In genomic region chr13:107954100-107954444, GRCm38 (mm10) we compare ENCODE assay signal across 8 mouse cellular contexts.
DNase-seq lines count a peak whose midpoint lies in the region; ATAC-seq and TF ChIP-seq lines count a peak whose summit lies in the region.
"Had no signal": no experiment of that assay in that cellular context is flagged by ENCODE, and none has a peak within 500 bp of the region (broad histone marks: within the 10 kb centered on the region; RNA-seq: fewer than 3 reads in every experiment).

No protein-coding gene starts in this region.

- H3K27ac ChIP-seq in liver, adult 2 months (replicated peaks; ENCODE audit: insufficient read depth, low read depth, low read length) = peak overlapping the region; percentile 52
- H3K27ac ChIP-seq in hindbrain, embryonic 12.5 days = peak overlapping the region; percentile 70
- H3K27ac ChIP-seq in midbrain, embryonic 13.5 days = peak overlapping the region; percentile 56; the same call in 1 of the 2 replicates

- no peak for DNase-seq in liver, adult 2 months (ENCODE audit: extremely low read depth, low read depth, low spot score)
- DNase-seq in liver = no peak
- DNase-seq in spleen, adult 18-20 months = no peak
- DNase-seq in frontal cortex, postnatal 36 days (ENCODE audit: low spot score in 2 of 2) = no peak
- DNase-seq: kidney, adult 2 months had no signal

- TF ChIP-seq CTCF in liver, adult 2 months (IDR thresholded peaks at IDR 0.05; ENCODE audit: low read depth, low read length) = no peak

- no peak for TF ChIP-seq POLR2A in liver, adult 2 months (IDR thresholded peaks at IDR 0.05; ENCODE audit: extremely low read depth, insufficient read depth, low read length)

- H3K4me1 ChIP-seq in liver, adult 2 months (ENCODE audit: control insufficient read depth, insufficient read depth, low read length) = 0 out of 2 replicates have a peak, but pooled peaks cover 2% of the 10 kb centered on the region
- peaks cover 31% of the 10 kb centered on the region for H3K4me1 ChIP-seq in hindbrain, embryonic 12.5 days
- H3K4me1 ChIP-seq in midbrain, embryonic 13.5 days (replicated peaks) = peaks cover 29% of the 10 kb centered on the region

- no peaks in the 10 kb centered on the region for H3K27me3 ChIP-seq in liver, adult 2 months (ENCODE audit: control insufficient read depth, insufficient read depth, low read length)
- no peaks in the 10 kb centered on the region for H3K27me3 ChIP-seq in hindbrain, embryonic 12.5 days
- H3K27me3 ChIP-seq in midbrain, embryonic 13.5 days = no peaks in the 10 kb centered on the region

- no peaks in the 10 kb centered on the region for H3K9me3 ChIP-seq in hindbrain, embryonic 12.5 days (replicated peaks)
- no peaks in the 10 kb centered on the region for H3K9me3 ChIP-seq in midbrain, embryonic 13.5 days

- no peaks in the 10 kb centered on the region for H3K36me3 ChIP-seq in liver, adult 2 months (ENCODE audit: control insufficient read depth, insufficient read depth, low read length)
- H3K36me3 ChIP-seq in hindbrain, embryonic 12.5 days = no peaks in the 10 kb centered on the region
- H3K36me3 ChIP-seq in midbrain, embryonic 13.5 days = no peaks in the 10 kb centered on the region

- peak overlapping the region; percentile 11; the same call in 1 of the 2 replicates for H3K4me2 ChIP-seq in hindbrain, embryonic 12.5 days (replicated peaks)
- no peak overlapping the region for H3K4me2 ChIP-seq in midbrain, embryonic 13.5 days (replicated peaks)

- no peaks in the 10 kb centered on the region for H3K79me2 ChIP-seq in liver, adult 2 months (ENCODE audit: control insufficient read depth, insufficient read depth, low read length)

- no peak overlapping the region for H3K4me3 ChIP-seq in liver, adult 2 months (ENCODE audit: insufficient read depth, low read depth, low read length)
- no peak overlapping the region for H3K4me3 ChIP-seq in hindbrain, embryonic 12.5 days
- no peak overlapping the region for H3K4me3 ChIP-seq in midbrain, embryonic 13.5 days (replicated peaks)

- ATAC-seq in common myeloid progenitor, adult 5-6 weeks (replicated peaks; ENCODE audit: low read depth, poor library complexity, severe bottlenecking) = 0 out of 2 replicates have a peak, but pooled peaks have one; percentile 22
- ATAC-seq in hindbrain, embryonic 12.5 days (ENCODE audit: low FRiP score) = no peak
- no peak for ATAC-seq in midbrain, embryonic 13.5 days

- no peak overlapping the region for H3K9ac ChIP-seq in liver, adult 2 months (ENCODE audit: low read depth, low read length)
- no peak overlapping the region for H3K9ac ChIP-seq in hindbrain, embryonic 12.5 days
- H3K9ac ChIP-seq in midbrain, embryonic 13.5 days (replicated peaks) = no peak overlapping the region; the same call in 1 of the 2 replicates

- 69% methylated on average over 9 of the region's 9 CpGs for WGBS in liver, adult 2 months
- 21% methylated on average over 9 of the region's 9 CpGs for WGBS in hindbrain, embryonic 12.5 days
- 22% methylated on average over 9 of the region's 9 CpGs for WGBS in midbrain, embryonic 13.5 days
